Mouse (Mus musculus) central nervous system, embryonic 18 days (tissue): Measurements from ENCODE around the gene Prrx2. TPM values are rescaled to one million over a fixed set of nuclear protein-coding genes. Genes with fewer than 3 reads are reported as not detected.

Source experiments
- polyA plus RNA-seq: library from polyadenylated mRNA; depleted of rRNA; stranded (reverse); fragments of >200 nt; gene quantifications from 2 replicates; pipeline ENCODE4 v1.2.3, GENCODE M21; 2012; rRNA removed

The Prrx2 gene
- polyA plus RNA-seq, result 5.2 and 10.1 TPM in 2 replicates

DNA sequence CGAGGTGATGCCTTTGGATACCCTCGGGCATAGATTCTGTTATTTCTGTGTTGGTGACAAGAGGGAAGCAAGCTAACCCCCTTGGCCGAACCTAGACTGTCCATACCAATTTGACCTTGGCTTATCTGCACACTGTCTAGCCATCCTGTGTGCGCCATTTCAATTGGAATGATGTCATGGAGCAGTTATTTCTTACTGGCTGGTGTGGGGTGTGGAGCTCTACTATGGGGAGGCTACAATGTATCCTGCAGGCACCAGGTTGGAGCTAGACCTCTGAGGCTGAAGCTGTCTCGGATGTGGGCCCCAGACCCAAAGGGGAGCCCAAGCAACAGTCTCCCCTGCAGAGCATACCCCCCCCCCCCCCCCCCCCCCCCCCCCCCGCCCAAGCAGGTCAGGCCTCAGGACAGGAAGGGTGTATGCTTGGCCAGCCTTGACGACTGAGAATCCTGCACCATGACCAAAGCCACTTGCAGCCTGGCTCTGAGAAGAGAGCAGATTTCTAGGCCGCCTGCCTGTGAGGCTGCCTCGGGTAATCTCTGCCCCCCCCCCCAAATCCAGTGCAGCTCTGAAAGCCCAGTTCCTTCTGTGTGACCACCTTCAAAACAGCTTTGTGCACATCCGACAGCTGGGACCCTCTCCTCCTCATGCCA lies at the start of gene Prrx2:
Gene Prrx2 (plus strand): TSS at position 600 of the 650 bp plus-strand sequence.

GRCm38 (mm10) chr2:30803604-30804003 lies 31.2 kb upstream of the Prrx2 start, which contains the start of gene 1700001O22Rik:
TSS of gene 1700001O22Rik (minus strand) at chr2:30803661.

DNA sequence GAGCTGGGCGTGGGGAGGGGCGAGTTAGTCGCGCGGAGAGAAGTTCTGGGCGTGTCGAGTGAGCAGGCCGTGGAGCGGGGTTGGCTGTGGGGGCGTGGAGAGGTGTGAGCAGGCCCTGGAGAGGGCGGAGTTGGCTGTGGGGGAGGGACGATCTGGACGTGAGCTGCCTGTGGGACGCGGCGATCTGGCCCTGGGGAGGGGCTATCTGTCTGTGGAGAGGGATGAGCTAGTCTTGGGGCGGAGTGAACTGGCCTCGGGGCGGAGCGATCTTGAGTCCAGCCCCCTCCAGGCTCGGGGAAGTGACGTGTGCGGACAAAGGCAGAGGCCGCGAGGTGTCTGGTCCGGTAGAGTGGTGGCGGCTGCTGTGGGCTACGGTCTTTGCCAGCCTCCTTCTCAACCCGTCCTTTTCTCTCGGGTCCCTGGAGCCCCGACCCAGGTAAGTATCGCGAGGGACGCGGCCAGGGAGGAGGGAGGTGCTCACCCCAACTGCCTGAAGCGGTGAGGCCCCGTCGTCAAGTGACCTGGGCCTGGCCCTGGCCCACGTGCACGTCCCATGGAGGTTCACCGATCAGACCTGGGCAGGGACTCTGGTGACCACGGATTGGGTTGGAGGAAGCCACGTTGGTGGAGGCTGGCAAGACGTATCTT lies 27.0 kb upstream of the Prrx2 start, which contains the start of gene Ntmt1:
Gene Ntmt1 (plus strand): TSS at position 179 of the 648 bp plus-strand sequence.

GRCm38 (mm10) chr2:30830283-30830795 lies 4.4 kb upstream of the Prrx2 start, which contains the start of gene Asb6:
TSS of gene Asb6 (minus strand) at chr2:30830333.

GRCm38 (mm10) chr2:30929483-30930045 lies 94.8 kb downstream of the Prrx2 start, which contains the start of gene Ptges:
TSS of gene Ptges (minus strand) at chr2:30929863.

Other genes with a start within 250 kb of the Prrx2 start
- 0.56 and 0.59 TPM in 2 replicates for gene Cstad, start 239.9 kb upstream of the Prrx2 start, polyA plus RNA-seq
- 1.7 and 2.2 TPM in 2 replicates for gene 1700001O22Rik, start 31.3 kb upstream of the Prrx2 start, polyA plus RNA-seq
- gene Ntmt1, start 27.1 kb upstream of the Prrx2 start, polyA plus RNA-seq, result 78.0 and 82.9 TPM in 2 replicates
- 42.9 and 43.0 TPM in 2 replicates for gene Asb6, start 4.6 kb upstream of the Prrx2 start, polyA plus RNA-seq
- 4.1 and 5.5 TPM in 2 replicates for gene Ptges, start 94.9 kb downstream of the Prrx2 start, polyA plus RNA-seq
- 34.5 and 35.3 TPM in 2 replicates for gene Tor1b, start 118.0 kb downstream of the Prrx2 start, polyA plus RNA-seq
- 70.3 and 73.1 TPM in 2 replicates for gene Tor1a, start 133.0 kb downstream of the Prrx2 start, polyA plus RNA-seq
- 85.6 and 86.1 TPM in 2 replicates for gene BC005624, start 147.2 kb downstream of the Prrx2 start, polyA plus RNA-seq
- 36.4 and 36.5 TPM in 2 replicates for gene Usp20, start 147.3 kb downstream of the Prrx2 start, polyA plus RNA-seq